Mouse (Mus musculus) MEL (cell line): ENCODE measurements at regions not wholly inside any gene's neighbourhood (a gene's known extent, or its start where the extent isn't known, plus 50 kb on each side); places are given as distances from the start of the nearest gene placed in this dataset.

Experiments used
- DNase-seq: peaks from one replicate; pipeline ENCODE4 v3.0.0; 2011; ENCODE audit warnings: low read depth, low spot score
- H3K27ac ChIP-seq: 2 replicates; pipeline ENCODE4 v1.5.1; 2012; ENCODE audit warnings: low read depth, mild to moderate bottlenecking, control low read depth, low read length, moderate library complexity; ENCODE audit not compliant: control insufficient read depth
- H3K27me3 ChIP-seq, 2 experiments: fragments of 150-350 bp in 1 of 2; sonication (generic) in 1 of 2; 2 replicates each; pipeline ENCODE4 v1.6.1; 2012; ENCODE audit warnings: low read length in 2 of 2, mild to moderate bottlenecking in 2 of 2, improper control_type of control experiment in 1 of 2, moderate library complexity in 1 of 2; ENCODE audit not compliant: insufficient read depth in 2 of 2, control insufficient read depth in 1 of 2
- H3K36me3 ChIP-seq, 2 experiments: 2 replicates each; pipeline ENCODE4 v1.6.1; 2012 to 2014; ENCODE audit warnings: low read length in 2 of 2, improper control_type of control experiment in 1 of 2, inconsistent platforms in 1 of 2, mild to moderate bottlenecking in 1 of 2; ENCODE audit not compliant: insufficient read depth in 2 of 2, control insufficient read depth in 1 of 2
- H3K4me1 ChIP-seq, 2 experiments: fragments of 150-350 bp in 1 of 2; sonication (generic) in 1 of 2; 2 replicates each; pipeline ENCODE4 v1.6.1; 2012; ENCODE audit warnings: low read length in 2 of 2, improper control_type of control experiment in 1 of 2, mild to moderate bottlenecking in 1 of 2; ENCODE audit not compliant: insufficient read depth in 2 of 2, control insufficient read depth in 1 of 2
- H3K4me3 ChIP-seq, 2 experiments: fragments of 150-350 bp in 1 of 2; sonication (generic) in 1 of 2; 2 replicates each; pipeline ENCODE4 v1.5.1; 2012; ENCODE audit warnings: low read depth in 2 of 2, low read length in 2 of 2, mild to moderate bottlenecking in 2 of 2, moderate library complexity in 2 of 2, control low read depth in 1 of 2, improper control_type of control experiment in 1 of 2; ENCODE audit not compliant: control insufficient read depth in 1 of 2, insufficient read depth in 1 of 2
- H3K79me2 ChIP-seq: 2 replicates; pipeline ENCODE4 v1.6.1; 2012; ENCODE audit warnings: mild to moderate bottlenecking, low read length, moderate library complexity; ENCODE audit not compliant: control insufficient read depth, poor library complexity, insufficient read depth
- H3K9ac ChIP-seq: 2 replicates; pipeline ENCODE4 v1.6.1; 2012; ENCODE audit warnings: low read depth, mild to moderate bottlenecking, control low read depth, low read length, moderate library complexity; ENCODE audit not compliant: control insufficient read depth, poor library complexity, severe bottlenecking
- H3K9me3 ChIP-seq: fragments of 150-350 bp; sonication (generic); replicated peaks from 2 replicates; pipeline ENCODE4 v1.6.1; 2012; ENCODE audit warnings: mild to moderate bottlenecking, low read length, improper control_type of control experiment, moderate library complexity; ENCODE audit not compliant: insufficient read depth
- CHD1 ChIP-seq: IDR thresholded peaks from 2 replicates; pipeline ENCODE4 v1.6.1; 2012; ENCODE audit warnings: low read depth, mild to moderate bottlenecking, inconsistent platforms, low read length, improper control_type of control experiment
- CHD2 ChIP-seq: IDR thresholded peaks from 2 replicates; pipeline ENCODE4 v1.6.1; 2011; ENCODE audit warnings: low read length, improper control_type of control experiment
- CTCF ChIP-seq, 3 experiments: IDR thresholded peaks in 2 of 3; conservative IDR thresholded peaks in 1 of 3; 2 replicates each; pipeline ENCODE4 v1.5.1; 2011 to 2012; ENCODE audit warnings: low read length in 3 of 3, low read depth in 2 of 3, mild to moderate bottlenecking in 2 of 3, improper control_type of control experiment in 1 of 3, inconsistent platforms in 1 of 3, mixed read lengths in 1 of 3, moderate library complexity in 1 of 3; ENCODE audit not compliant: control insufficient read depth in 1 of 3, insufficient read depth in 1 of 3, poor library complexity in 1 of 3, severe bottlenecking in 1 of 3
- ELF1 ChIP-seq: IDR thresholded peaks from 2 replicates; pipeline ENCODE4 v1.6.1; 2014; ENCODE audit warnings: low read depth, mild to moderate bottlenecking, inconsistent platforms, low read length, improper control_type of control experiment, moderate library complexity
- EP300 ChIP-seq, 2 experiments: IDR thresholded peaks; 2 replicates each; pipeline ENCODE4 v1.6.1; 2011; ENCODE audit warnings: improper control_type of control experiment in 2 of 2, low read length in 2 of 2, low read depth in 1 of 2, mild to moderate bottlenecking in 1 of 2
- ETS1 ChIP-seq: IDR thresholded peaks from 2 replicates; pipeline ENCODE4 v1.6.1; 2012; ENCODE audit warnings: low read depth, mild to moderate bottlenecking, inconsistent platforms, low read length, improper control_type of control experiment, moderate library complexity
- GABPA ChIP-seq: IDR thresholded peaks from 2 replicates; pipeline ENCODE4 v1.6.1; 2012; ENCODE audit warnings: low read depth, mild to moderate bottlenecking, inconsistent platforms, low read length, improper control_type of control experiment, moderate library complexity
- HCFC1 ChIP-seq: IDR thresholded peaks from 2 replicates; pipeline ENCODE4 v1.6.1; 2012; ENCODE audit warnings: low read depth, mild to moderate bottlenecking, inconsistent platforms, low read length, improper control_type of control experiment, moderate library complexity
- JUND ChIP-seq: IDR thresholded peaks from 2 replicates; pipeline ENCODE4 v1.6.1; 2011; ENCODE audit warnings: low read depth, mild to moderate bottlenecking, improper control_type of control experiment, low read length
- MAFK ChIP-seq: IDR thresholded peaks from 2 replicates; pipeline ENCODE4 v1.6.1; 2011; ENCODE audit warnings: low read depth, mild to moderate bottlenecking, low read length, improper control_type of control experiment, borderline replicate concordance
- MAZ ChIP-seq: IDR thresholded peaks from 2 replicates; pipeline ENCODE4 v1.6.1; 2012; ENCODE audit warnings: low read depth, mild to moderate bottlenecking, inconsistent platforms, low read length, improper control_type of control experiment
- MEF2A ChIP-seq: IDR thresholded peaks from 2 replicates; pipeline ENCODE4 v1.6.1; 2014; ENCODE audit warnings: low read depth, mild to moderate bottlenecking, inconsistent platforms, low read length, improper control_type of control experiment; ENCODE audit not compliant: poor library complexity, insufficient replicate concordance, severe bottlenecking; ENCODE audit errors: extremely low read depth
- MXI1 ChIP-seq: IDR thresholded peaks from 2 replicates; pipeline ENCODE4 v1.6.1; 2011; ENCODE audit warnings: mild to moderate bottlenecking, low read depth, low read length, improper control_type of control experiment
- MYC ChIP-seq: IDR thresholded peaks from 2 replicates; pipeline ENCODE4 v1.6.1; 2011; ENCODE audit warnings: low read depth, mild to moderate bottlenecking, low read length, improper control_type of control experiment, moderate library complexity
- NELFE ChIP-seq: IDR thresholded peaks from 2 replicates; pipeline ENCODE4 v1.6.1; 2011; ENCODE audit warnings: low read depth, low read length, improper control_type of control experiment
- NRF1 ChIP-seq: IDR thresholded peaks from 2 replicates; pipeline ENCODE4 v1.6.1; 2014; ENCODE audit warnings: low read depth, mild to moderate bottlenecking, inconsistent platforms, low read length, improper control_type of control experiment, moderate library complexity; ENCODE audit not compliant: poor library complexity, insufficient read depth, severe bottlenecking
- POLR2A ChIP-seq, 2 experiments: IDR thresholded peaks; 2 replicates each; pipeline ENCODE4 v1.6.1; 2011 to 2012; ENCODE audit warnings: low read length in 2 of 2, mild to moderate bottlenecking in 2 of 2, control low read depth in 1 of 2, improper control_type of control experiment in 1 of 2, low read depth in 1 of 2, moderate library complexity in 1 of 2; ENCODE audit not compliant: control insufficient read depth in 1 of 2, insufficient read depth in 1 of 2, poor library complexity in 1 of 2
- POLR2AphosphoS2 ChIP-seq: IDR thresholded peaks from 2 replicates; pipeline ENCODE4 v1.6.1; 2011; ENCODE audit warnings: low read length, improper control_type of control experiment
- POLR2AphosphoS5 ChIP-seq: IDR thresholded peaks from 2 replicates; pipeline ENCODE4 v1.6.1; 2012; ENCODE audit warnings: low read depth, borderline replicate concordance, mild to moderate bottlenecking, inconsistent platforms, low read length, moderate library complexity, mixed read lengths
- RCOR1 ChIP-seq: IDR thresholded peaks from 2 replicates; pipeline ENCODE4 v1.6.1; 2012; ENCODE audit warnings: low read depth, mild to moderate bottlenecking, inconsistent platforms, low read length, improper control_type of control experiment
- SMC3 ChIP-seq: IDR thresholded peaks from 2 replicates; pipeline ENCODE4 v1.6.1; 2011; ENCODE audit warnings: low read depth, low read length, improper control_type of control experiment
- TAL1 ChIP-seq: IDR thresholded peaks from 2 replicates; pipeline ENCODE4 v1.6.1; 2012; ENCODE audit warnings: mild to moderate bottlenecking, inconsistent platforms, low read length, moderate library complexity, mixed read lengths
- UBTF ChIP-seq: IDR thresholded peaks from 2 replicates; pipeline ENCODE4 v1.6.1; 2012; ENCODE audit warnings: low read depth, mild to moderate bottlenecking, inconsistent platforms, low read length, improper control_type of control experiment, moderate library complexity, borderline replicate concordance; ENCODE audit not compliant: insufficient read depth
- USF1 ChIP-seq: IDR thresholded peaks from 2 replicates; pipeline ENCODE4 v1.6.1; 2014; ENCODE audit warnings: low read depth, mild to moderate bottlenecking, inconsistent platforms, low read length, improper control_type of control experiment, moderate library complexity
- ZC3H11A ChIP-seq: IDR thresholded peaks from 2 replicates; pipeline ENCODE4 v1.6.1; 2012; ENCODE audit warnings: low read depth, mild to moderate bottlenecking, inconsistent platforms, low read length, improper control_type of control experiment
- ZKSCAN1 ChIP-seq: IDR thresholded peaks from 2 replicates; pipeline ENCODE4 v1.6.1; 2012; ENCODE audit warnings: low read depth, mild to moderate bottlenecking, inconsistent platforms, low read length, improper control_type of control experiment, moderate library complexity
- ZMIZ1 ChIP-seq: IDR thresholded peaks from 2 replicates; pipeline ENCODE4 v1.6.1; 2012; ENCODE audit warnings: low read depth, mild to moderate bottlenecking, inconsistent platforms, low read length, improper control_type of control experiment, moderate library complexity

- DNase-seq = peak; percentile 10
- Histone ChIP-seq H3K4me3 (no peak overlapping the region), H3K79me2 (no peaks in the 10 kb centered on the region), H3K36me3 (no peaks in the 10 kb centered on the region), H3K4me1 (no peaks in the 10 kb centered on the region), H3K27me3 (no peaks in the 10 kb centered on the region), H3K9ac (no peak overlapping the region), H3K9me3 (no peaks in the 10 kb centered on the region), H3K27ac (no peak overlapping the region)
- TF ChIP-seq ELF1 = no peak
- no peak for TF ChIP-seq GABPA
- TF ChIP-seq HCFC1 = no peak
- TF ChIP-seq ZMIZ1 = no peak
- no peak for TF ChIP-seq POLR2AphosphoS2
- TF ChIP-seq NELFE = no peak
- TF ChIP-seq MAZ = no peak
- TF ChIP-seq CHD2 = no peak
- TF ChIP-seq POLR2AphosphoS5 = no peak
- no peak for TF ChIP-seq TAL1
- no peak for TF ChIP-seq CHD1
- no peak for TF ChIP-seq MEF2A
- TF ChIP-seq EP300 (IDR thresholded peaks at IDR 0.05; ENCODE audit: low read depth in 1 of 2, low read length in 2 of 2) = no peak
- no peak for TF ChIP-seq RCOR1
- no peak for TF ChIP-seq SMC3
- no peak for TF ChIP-seq POLR2A (IDR thresholded peaks at IDR 0.05; ENCODE audit: control insufficient read depth in 1 of 2, insufficient read depth in 1 of 2, low read depth in 1 of 2, low read length in 2 of 2, poor library complexity in 1 of 2)
- TF ChIP-seq ZKSCAN1 = no peak
- TF ChIP-seq UBTF = no peak
Measured at GRCm38 (mm10) chr12:61912146-61912545, 389.2 kb downstream of the Lrfn5 start.

GRCm38 (mm10) chr12:61923331-61923730 lies 400.4 kb downstream of the Lrfn5 start:
- Histone ChIP-seq H3K79me2 (no peaks in the 10 kb centered on the region), H3K4me3 (no peak overlapping the region), H3K27ac (no peak overlapping the region), H3K27me3 (no peaks in the 10 kb centered on the region), H3K9ac (no peak overlapping the region), H3K9me3 (no peaks in the 10 kb centered on the region), H3K4me1 (no peaks in the 10 kb centered on the region), H3K36me3 (peaks cover 0 to 2% of the 10 kb centered on the region in 2 experiments; a peak in 2 of 4 replicates)
- no peak for DNase-seq
- TF ChIP-seq MYC = no peak
- TF ChIP-seq ETS1 = no peak
- no peak for TF ChIP-seq MXI1
- no peak for TF ChIP-seq ZC3H11A
- TF ChIP-seq CTCF (IDR thresholded peaks at IDR 0.05 in 2 of 3, conservative IDR thresholded peaks at IDR 0.05 in 1 of 3; ENCODE audit: control insufficient read depth in 1 of 3, insufficient read depth in 1 of 3, low read depth in 2 of 3, low read length in 3 of 3, poor library complexity in 1 of 3, severe bottlenecking in 1 of 3) = no peak
- TF ChIP-seq HCFC1 = no peak
- no peak for TF ChIP-seq MAFK
- TF ChIP-seq EP300 (IDR thresholded peaks at IDR 0.05; ENCODE audit: low read depth in 1 of 2, low read length in 2 of 2) = no peak
- TF ChIP-seq USF1 = no peak
- TF ChIP-seq NRF1 = no peak
- TF ChIP-seq CHD2 = no peak
- no peak for TF ChIP-seq JUND
